Mouse (Mus musculus) cerebellum, postnatal 36 days (tissue): ENCODE measurements at regions not wholly inside any gene's neighbourhood (a gene's known extent, or its start where the extent isn't known, plus 50 kb on each side); places are given as distances from the start of the nearest gene placed in this dataset.

Experiments used
- DNase-seq, 2 experiments: peaks; one replicate each; pipeline ENCODE4 v3.0.0; 2021 to 2022; ENCODE audit warnings: mixed read lengths in 2 of 2

DNA sequence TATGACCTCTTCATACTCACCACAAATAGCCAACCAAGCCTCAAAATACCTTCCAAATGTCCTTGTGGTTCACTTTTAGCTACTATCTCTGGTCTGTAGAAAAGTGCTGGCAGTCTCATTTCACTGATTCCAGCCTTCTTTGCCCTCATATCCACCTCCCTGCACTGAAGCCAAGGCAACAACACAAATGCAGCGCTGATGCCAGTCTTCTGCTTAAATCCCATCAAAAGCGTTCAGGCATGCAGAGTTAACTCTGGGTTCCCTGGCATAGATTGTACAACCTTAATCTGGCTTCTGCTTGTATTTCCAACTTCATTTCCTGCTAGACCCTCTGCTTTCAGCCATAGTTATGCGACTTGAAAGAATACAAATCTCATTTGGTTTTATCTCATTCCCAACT lies 362.9 kb upstream of the Fam49a start:
- no peak for DNase-seq

DNA sequence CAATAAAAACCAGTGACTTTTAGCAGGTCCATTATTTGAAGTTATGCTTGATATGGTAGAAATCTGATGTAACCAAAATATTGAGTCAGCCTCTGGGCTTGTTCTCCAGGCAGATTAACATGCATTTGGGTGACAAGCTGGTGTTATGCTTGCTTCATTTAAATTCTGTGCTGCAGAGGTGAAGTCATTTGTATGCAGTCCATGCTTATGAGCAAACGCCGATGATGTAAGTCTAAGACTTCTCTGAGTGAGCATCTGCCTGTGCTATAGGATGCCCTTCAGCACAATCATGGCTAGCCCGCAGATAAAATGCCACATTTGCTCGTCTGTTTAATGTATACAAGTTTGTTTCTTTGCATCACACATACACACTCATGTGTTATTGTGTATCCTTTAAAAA lies 355.4 kb upstream of the Fam49a start:
- no peak for DNase-seq
